Mouse (Mus musculus): Measurements from ENCODE around the gene Fam43a. TPM values are rescaled to one million over a fixed set of nuclear protein-coding genes. Genes with fewer than 3 reads are reported as not detected.

Fam43a gene
- total RNA-seq, 2 experiments from 2014 or later, result 15.1 to 16.9 TPM

DNA sequence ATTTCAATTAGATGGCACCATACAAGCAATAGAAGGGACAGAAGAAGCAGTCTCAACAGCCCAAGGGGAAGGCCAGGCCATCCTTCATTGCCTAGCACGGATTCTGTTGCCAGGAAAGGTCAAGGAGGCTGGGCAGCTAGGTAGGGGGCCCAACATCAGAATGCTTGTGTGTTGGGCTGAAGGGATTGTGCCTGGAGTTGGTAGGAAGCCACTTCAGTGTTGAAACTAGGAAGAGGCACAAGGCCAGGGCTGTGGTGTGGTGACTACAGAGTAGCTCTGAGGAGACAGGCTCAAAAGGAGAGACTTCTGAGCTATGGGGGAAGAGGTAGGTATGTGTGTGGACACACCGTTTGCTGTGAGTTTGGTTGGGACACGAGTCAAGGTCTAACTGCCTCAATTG, 4.2 kb upstream of the Fam43a start:
- no peak for DNase-seq (ENCODE audit: low spot score in 2 of 2)

DNA sequence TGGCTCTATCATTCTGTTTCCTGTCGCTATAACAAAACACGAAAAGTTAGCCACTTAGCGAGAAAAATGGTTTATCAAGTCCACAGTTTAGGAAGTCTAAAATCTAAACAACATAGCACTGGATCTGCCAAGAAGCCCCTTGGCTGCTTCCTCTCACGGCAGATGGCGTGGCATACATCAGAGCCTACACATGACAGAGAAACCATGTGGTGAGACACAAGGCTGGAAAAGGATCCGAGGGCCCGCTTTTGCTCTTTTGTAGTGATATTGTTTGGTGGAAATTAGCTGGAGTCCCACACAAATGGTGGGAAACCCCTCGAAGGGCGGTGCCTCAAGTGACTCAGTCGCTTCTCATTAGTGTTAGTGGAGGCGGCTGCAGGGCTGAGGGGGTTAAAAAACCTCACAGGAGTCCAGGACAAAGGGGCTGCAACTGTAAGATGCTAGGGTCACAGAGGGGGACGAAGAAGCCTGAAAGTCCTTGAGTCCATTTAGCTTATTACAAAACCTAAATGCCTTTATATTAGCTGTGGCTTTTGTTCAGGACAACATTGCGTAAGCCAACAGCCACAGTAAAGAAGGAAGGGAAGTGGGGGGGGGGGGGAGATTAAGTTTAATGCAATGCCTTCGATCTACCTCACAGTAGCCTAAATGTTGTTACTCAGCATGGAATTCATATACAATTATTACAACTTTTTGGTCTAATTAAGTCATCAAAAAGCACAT, 3.5 kb upstream of the Fam43a start:
- DNase-seq (ENCODE audit: low spot score in 2 of 2), result peak; percentile 50 to 85

DNA sequence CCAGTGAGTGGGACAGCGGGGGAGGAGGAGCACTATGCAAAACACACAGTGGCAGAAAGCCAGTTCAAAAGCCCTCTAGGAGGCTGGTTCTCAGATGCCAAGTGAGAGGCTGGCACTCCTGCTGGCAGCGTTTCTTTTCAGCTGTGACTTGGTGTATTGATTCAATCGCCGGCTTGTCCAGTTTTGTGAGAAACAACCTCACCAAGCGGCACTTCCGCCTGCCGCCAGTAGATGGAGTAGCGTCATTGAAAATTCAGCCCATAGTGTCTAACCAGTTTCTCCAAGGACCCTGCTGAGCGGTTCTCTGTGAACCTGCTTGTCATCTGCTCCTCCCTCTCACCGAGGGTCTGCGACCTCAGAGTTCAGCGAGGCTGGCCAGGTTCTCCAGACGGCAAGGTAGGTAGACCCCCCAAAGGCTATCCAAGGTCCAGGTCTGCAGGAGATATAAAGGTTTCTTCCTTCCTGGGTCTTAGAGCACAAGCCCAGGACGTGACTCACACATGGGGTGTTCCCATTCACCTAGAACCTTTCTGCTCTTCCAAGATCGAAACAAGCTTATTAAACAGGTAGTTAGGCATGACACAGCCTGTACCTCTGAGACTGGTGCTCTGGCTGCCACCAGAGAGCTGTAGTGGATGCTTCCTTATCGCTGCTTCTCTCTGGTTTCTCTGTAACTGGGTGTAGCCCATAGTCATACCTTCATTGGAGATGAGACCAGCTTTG, 2.4 kb upstream of the Fam43a start:
- peak; percentile 95 to 96 for DNase-seq (ENCODE audit: low spot score in 2 of 2)

DNA sequence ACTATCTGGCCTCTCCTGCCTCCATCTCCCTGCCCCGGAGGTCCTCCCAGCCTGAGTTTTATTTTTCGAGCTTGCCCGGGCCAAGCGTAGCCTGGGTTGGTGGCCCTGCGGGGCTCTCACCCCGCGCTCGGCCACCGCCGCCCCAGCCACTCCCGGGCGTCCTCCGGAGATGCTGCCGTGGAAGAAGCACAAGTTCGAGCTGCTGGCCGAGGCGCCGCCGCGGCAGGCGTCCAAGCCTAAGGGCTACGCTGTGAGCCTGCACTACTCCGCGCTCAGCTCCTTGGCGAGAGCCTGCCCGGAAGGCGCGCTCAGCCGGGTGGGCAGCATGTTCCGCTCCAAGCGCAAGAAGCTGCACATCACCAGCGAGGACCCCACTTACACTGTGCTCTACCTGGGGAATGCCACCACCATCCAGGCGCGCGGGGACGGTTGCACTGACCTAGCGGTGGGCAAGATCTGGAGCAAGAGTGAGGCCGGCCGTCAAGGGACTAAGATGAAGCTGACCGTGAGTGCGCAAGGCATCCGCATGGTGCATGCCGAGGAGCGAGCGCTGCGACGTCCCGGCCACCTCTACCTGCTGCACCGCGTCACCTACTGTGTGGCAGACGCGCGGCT, 1.0 kb downstream of the Fam43a start:
- peak in 1 of 2 experiments; percentile 28 for DNase-seq (ENCODE audit: low spot score in 2 of 2)

DNA sequence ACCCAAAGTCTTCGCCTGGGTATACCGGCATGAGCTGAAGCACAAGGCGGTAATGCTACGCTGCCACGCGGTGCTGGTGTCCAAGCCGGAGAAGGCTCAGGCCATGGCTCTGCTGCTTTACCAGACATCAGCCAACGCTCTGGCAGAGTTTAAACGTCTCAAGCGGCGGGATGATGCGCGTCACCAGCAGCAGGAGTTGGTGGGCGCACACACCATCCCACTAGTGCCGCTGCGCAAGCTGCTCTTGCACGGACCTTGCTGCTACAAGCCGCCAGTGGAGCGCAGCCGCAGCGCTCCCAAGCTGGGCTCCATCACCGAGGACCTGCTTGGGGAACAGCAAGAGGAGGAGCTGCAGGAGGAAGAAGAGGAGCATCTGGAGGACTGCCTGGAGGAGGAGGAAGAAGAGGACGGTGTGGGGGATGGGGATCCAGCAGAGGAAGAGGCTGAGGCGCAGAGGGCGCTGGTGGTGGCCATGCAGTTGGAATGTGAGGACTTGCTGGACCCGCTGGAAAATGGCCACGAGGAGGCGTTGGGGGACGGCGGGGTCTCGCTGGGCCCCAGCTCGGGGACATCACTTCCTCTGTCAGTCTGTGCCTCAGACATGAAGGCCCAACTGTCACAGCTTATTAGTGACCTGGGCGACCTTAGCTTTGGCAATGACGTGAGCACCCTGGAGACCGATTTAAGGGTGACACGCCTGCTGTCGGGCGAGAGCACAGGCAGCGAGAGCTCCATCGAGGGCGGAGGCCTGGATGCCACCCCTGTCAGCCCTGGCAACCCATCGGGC, 1.7 kb downstream of the Fam43a start:
- DNase-seq (ENCODE audit: low spot score in 2 of 2), result peak in 1 of 2 experiments; percentile 29

DNA sequence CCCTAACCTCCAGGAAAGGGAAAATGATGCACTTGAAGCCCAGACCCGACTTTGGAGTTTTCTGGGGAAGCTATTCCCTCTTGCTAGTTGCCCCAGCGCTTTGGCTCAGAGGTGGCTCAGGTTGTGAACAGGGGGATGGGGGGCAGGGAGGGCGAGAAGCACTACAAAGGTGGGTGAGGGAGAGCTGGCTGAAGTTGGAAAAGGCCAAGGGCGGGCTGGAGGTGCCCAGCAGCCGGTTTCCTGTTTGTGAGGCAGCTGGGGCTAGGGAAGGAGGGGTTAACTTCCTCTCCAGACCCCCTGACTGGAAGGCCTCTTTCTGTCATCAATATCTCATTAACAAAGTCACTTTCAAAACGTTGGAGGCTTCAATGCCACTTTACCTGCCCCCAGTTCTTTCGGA, 2.4 kb downstream of the Fam43a start:
- DNase-seq (ENCODE audit: low spot score in 2 of 2), result no peak

DNA sequence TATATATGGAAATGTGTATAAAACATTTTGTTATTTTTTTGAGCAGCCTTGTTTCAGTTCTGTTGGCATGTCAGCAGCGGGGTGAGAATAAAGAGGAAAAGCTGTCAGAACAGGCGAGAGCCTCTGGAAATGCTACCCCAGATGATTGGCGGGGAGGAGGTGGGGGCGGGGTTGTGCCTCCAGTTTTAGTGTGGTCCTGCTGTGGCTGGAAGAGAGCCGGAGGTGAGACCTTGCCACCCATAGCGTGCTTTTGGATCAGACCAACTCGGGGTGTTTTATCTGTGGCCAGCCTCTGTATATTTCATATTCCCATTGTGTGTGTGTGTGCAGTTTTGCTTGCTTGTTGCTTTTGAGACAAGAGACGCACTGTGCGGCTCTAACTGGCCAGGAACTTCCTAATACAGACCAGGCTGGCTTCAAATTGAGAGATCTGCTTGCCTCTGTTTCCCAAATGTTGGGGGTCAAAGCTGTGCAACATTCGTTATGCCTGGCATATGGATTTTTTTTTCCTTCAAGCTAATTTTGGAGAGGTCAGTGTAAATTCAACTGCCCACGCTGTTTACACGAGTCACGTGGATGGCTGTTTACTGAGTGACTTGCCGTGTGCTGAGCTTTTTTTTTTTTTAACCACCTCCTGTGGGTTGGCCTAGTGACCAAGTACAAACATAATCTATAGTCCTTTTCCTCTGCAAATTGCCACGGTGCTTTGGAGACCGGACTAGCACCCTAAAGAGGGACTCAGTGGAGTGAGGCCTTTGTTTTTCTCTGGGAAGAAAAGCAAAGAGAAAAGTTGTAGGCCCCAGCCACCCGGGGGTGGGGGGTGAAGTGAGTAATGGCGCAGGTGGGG, 3.4 kb downstream of the Fam43a start:
- no peak for DNase-seq (ENCODE audit: low spot score in 2 of 2)

DNA sequence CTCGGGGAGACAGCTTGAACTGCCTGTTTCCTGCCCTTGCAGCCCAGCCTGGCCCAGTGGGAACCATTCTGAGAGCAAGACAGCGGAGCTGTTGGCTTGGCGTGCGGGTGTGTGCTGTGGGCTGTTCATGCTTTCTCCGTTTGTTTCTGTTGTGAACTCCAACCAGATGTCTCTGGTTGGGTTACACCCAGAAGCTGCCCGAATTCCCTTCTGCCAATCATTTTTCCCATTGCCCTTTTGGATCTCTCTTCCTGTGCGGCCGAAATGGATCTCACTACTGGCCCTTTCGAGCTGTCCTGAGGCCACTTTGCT, 4.0 kb downstream of the Fam43a start:
- no peak for DNase-seq (ENCODE audit: low spot score in 2 of 2)

DNA sequence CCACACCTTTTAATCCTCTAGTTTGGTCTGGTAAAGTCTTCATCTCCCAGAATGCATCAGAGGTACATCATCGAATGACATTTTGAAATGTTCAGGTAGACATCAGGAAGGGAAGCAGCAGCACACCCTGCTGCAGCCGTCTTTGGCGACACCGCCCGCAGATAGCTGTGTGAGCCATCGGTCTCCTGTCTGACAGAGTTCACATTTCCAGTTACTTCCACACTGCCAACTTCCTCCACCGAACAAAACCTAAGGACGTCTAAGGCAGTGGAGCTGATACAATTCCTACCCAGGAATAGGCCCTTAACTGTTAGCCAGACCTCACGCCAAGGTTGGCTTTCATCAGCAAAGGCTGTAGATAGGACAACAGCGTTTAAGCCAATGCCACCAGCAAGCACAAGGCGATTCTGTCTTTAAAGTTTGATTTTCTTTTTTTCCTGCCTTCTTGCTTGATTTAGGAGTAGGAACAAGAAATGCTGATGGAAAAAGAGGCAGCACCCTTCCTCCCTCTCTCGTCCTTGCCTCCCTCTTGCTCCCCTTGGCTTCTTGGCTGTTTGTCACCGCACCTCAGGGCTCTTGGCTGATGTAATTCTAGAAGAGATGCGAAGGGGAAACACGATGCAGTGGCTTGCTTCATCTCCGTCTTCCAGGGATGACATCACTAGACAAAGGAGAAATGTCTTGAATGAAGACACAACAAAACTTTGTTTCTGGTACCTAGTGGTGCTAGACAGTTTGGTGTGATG, 4.7 kb downstream of the Fam43a start:
- DNase-seq (ENCODE audit: low spot score in 2 of 2), result no peak

DNA sequence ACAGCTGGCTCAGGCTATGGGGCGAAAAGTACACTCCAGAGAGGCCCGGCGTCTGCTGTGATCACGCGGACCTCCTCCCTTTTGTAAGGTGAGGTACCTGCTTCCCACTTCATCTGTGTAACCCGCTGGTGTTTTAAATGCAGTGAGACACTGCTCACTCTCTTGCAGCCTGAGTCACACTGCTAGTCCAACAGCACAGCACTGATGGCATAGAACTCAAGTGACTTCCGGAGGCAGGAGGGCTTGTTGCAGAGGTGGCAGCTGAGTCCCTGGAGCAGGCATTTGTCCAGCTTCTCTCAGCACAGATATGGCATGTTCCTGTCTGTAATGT, 5.2 kb downstream of the Fam43a start:
- DNase-seq (ENCODE audit: low spot score in 2 of 2), result no peak

DNA sequence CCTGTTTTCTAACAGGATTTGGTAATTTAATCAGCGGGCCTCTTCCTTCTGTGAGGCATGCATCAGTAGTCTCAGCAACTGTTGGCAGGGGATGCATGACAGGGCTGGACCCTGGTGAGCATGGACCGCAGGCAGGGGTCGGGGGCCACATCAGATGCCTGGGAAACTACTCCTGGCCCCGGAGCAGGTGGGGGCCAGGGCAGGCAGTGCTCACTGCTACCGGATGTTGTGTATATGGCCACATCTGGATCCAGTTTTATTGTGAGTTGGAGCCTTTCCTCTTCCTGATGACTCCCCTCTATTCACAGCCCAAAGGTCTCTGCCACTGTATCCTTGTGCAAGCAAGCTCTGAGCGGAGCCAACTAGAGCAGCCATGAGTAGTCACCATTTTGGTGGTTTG, 6.0 kb downstream of the Fam43a start:
- DNase-seq (ENCODE audit: low spot score in 2 of 2), result no peak

DNA sequence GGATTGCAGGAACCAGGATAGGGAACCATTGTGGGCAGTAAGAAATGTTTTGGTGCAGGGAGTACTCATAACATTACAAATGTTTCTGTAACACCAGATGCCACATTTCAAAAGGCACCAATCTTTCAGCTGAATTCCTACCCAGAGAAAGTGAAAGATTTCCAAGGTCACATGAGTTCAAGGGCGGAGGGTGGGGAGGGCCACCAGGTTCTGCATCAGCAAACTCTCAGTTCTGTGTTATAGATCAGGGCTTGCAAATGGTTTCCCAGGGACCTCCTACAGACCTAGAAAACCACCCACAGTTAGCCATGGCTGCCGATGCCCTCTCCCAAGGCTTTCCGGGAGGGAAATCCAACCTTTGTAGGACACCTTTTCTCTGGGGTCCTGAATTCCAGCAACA, 8.3 kb downstream of the Fam43a start:
- DNase-seq (ENCODE audit: low spot score in 2 of 2), result no peak

DNA sequence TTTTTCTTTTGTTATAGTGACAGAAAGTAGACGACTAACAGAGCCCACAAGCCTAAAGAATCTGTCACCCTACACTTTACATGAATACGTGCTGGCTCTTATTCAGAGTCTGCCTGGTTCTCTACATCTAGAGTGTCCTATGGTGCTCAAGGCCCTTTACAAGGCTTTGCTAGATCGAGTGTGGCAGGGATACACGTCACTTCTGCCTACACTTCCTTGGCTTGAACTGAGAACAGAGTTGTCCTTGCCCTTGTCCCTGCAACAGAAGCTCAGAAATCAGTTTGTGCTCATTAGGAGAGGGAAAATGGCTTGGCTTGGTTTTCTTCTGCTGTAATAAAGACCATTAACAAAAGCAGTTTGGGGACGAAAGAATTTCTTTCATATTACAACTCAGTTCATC, 11.8 kb downstream of the Fam43a start:
- DNase-seq (ENCODE audit: low spot score in 2 of 2), result no peak

DNA sequence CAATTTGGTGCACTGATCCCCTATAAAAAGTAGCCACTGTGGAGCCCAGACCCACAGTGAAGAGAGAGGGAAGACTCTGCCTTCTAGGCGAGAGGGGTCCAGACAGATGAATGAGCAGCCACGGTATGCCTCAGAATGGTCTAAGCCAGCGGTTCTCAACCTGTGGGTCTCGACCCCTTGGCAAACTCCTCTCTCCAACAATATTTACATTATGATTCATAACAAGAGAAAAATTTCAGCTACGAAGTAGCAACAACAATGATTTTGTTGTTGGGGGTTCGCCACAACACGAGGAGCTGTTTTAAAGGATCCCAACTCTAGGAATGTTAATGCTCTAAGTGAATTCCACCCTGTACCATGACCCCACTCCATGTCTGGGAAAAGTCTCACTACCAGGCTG, 13.6 kb downstream of the Fam43a start:
- DNase-seq (ENCODE audit: low spot score in 2 of 2), result no peak

DNA sequence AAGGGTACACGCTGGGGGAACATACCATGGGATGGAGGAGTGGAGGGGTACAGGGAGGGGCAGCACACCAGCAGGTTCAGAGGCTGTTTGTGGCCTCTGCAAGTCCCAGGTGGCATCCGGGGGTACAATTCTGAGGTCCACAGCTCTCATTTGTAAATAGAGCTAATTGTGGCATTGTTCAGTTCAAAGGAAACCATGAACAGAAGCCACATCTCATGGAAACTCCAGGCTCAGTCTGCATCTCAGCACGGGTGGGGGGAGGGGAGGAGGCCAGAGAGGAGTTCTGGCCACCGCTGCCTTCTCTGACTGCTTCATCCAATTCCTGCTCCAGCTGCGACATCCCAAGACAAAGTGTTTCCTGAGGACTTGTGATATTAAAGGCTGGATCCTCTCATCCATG, 14.6 kb downstream of the Fam43a start:
- no peak for DNase-seq (ENCODE audit: low spot score in 2 of 2)

DNA sequence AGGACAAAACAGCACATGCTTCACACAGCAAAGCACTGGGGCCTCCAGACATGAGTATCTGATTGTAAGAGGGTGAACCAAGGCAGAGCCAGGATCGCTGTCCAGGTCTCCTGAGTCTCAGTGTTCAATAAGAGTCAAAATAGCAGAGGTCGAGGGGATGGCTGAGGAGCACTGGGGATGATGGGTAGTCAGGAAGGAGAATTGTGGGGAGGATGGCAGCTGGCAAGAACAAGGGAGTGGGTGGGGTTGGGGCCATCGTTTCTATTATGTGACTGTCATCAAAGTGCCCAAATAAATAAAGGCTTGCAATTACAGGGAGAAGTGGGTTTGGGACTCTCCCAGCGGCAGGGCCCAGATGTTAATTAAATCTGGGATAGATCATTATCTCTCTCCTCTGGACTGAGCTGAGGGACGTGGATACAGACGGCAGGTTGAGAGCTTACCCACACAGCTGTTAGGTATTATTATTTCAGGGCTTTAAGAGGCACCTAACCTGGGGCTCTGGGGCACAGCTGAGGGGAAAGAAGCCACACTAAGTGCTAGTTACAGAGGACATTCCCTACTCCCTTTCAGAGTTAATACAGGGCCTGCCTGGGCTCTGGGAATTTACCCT, 15.3 kb downstream of the Fam43a start:
- DNase-seq (ENCODE audit: low spot score in 2 of 2), result no peak

DNA sequence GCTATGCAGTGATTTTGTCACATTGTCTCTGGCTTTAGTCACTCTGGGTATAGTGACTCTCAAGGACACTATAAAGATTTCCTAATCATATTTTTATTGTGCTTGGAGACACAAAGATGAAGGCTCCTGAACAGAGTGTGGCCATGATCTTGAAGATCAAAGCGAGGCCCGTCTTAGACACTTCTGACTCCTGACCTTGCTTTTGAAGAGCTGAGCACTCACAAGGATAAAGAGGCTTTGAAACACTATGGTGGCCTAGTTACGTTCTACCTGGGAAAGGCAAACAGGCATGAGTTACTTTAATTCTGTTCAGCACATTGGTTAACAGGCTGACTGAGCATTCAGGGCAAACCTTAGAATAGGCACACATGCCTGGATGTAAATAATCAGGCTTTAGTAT, 16.8 kb downstream of the Fam43a start:
- DNase-seq (ENCODE audit: low spot score in 2 of 2), result no peak

DNA sequence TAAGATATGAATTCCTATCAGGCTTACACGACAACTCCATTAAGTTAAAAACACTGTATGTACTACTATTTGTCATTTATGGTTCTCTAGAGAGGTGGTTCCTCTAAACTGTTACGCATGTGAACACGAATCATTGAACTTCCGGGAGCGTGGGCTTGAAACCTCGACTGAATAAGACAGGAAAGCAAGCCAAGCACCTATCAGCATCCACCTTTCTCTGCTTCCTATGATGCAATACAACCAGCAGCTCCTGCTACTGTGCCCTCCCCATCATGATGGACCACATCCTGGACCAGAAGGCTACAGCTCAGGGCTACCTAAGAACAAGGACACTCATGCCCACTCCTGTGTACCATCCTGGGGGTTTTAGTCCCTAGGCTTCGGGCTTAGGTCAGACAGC, 24.1 kb downstream of the Fam43a start:
- DNase-seq (ENCODE audit: low spot score in 2 of 2), result no peak

DNA sequence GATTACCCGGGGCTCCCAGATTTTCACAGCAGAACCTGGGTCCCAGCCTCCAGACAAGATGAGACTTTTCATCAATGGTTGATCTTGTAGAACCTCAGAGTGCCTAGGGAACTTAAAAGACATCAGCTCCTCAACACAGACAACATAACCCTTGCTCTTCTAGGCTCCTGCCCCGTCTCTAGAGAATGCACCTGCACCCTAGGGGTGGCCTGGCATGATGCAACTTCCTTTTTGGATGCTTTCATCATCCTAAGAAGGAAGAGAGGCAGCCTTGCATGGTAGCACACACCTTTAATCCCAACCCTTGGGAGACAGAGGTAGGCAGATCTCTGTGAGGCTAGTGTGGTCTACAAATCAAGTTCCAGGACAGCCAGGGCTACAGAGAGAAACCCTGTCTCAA, 25.1 kb downstream of the Fam43a start:
- no peak for DNase-seq (ENCODE audit: low spot score in 2 of 2)
